ENCODE assay signal across 10 mouse cellular contexts in the genomic region with DNA sequence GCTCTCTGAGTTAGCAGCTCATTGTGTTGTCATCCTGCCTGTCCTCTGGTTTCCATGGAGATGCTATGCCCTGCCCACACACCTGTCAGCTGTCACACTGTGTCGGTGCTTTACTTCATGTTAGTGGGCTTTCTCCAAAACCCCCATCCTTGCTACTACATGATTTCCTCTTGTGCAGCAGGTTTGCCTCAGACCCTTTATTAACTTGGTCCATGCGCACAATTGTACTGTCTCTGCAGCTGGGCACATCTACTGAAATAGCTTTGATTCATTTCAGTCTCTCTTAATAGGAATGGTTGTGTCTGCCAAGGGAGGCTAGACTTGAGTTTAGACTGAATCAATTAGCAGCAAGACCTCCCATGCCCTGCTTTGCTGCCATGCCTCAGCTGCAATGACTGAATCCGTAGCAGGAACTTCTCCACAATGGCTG.
DNase-seq lines count a peak whose midpoint lies in the region.
"Had no signal": no experiment of that assay in that cellular context is flagged by ENCODE, and none has a peak within 500 bp of the region (broad histone marks: within the 10 kb centered on the region; RNA-seq: fewer than 3 reads in every experiment).

No protein-coding gene starts in this region.

- DNase-seq in embryo, embryonic 10.5 days (ENCODE audit: low spot score): peak; percentile 26
- no peak for DNase-seq in embryo, embryonic 10 days (ENCODE audit: low spot score)
- DNase-seq in right cerebral cortex, postnatal 10 days (ENCODE audit: low spot score in 2 of 2): peak; percentile 52 to 64
- no peak for DNase-seq in right cerebral cortex, postnatal 36 days (ENCODE audit: low spot score in 2 of 2)
- DNase-seq in layer of hippocampus, postnatal 14 days (ENCODE audit: low spot score in 2 of 2): peak; percentile 33 to 53
- peak; percentile 64 for DNase-seq in thymus, postnatal 4 days
- no peak for DNase-seq in lung, postnatal 25 days (ENCODE audit: low spot score)
- no peak for DNase-seq in gastrocnemius, postnatal 10 days
- DNase-seq: kidney, adult 2 months; liver had no signal

Comparison
In these comparisons a context has a peak if more than half of its experiments do, and no peak if none do; other contexts are left out.
1. DNase-seq: peak in embryo, embryonic 10.5 days (single experiment), right cerebral cortex, postnatal 10 days (2 of 2), layer of hippocampus, postnatal 14 days (2 of 2) and thymus, postnatal 4 days (single experiment); none in embryo, embryonic 10 days (single experiment), right cerebral cortex, postnatal 36 days (0 of 2), lung, postnatal 25 days (single experiment) and gastrocnemius, postnatal 10 days (single experiment).